Mouse (Mus musculus): ENCODE data around the gene Myg1.

GRCm38 (mm10) chr15:102316263-102316662, 15.2 kb upstream of the Myg1 start:
- TF ChIP-seq POLR2A (IDR thresholded peaks at IDR 0.05; ENCODE audit: extremely low read depth, insufficient read depth, low read length) (no peak), CTCF (IDR thresholded peaks at IDR 0.05; ENCODE audit: low read depth, low read length) (peak; percentile 80)
